Mouse (Mus musculus) cerebellum, adult 2 months (tissue): ENCODE results near the gene Cipc.

Experiments used
- CTCF ChIP-seq: fragments of 200-500 bp; IDR thresholded peaks from 2 replicates; pipeline ENCODE4 v1.5.1; 2011; ENCODE audit warnings: low read depth, mild to moderate bottlenecking, control low read depth, low read length, moderate library complexity, borderline replicate concordance; ENCODE audit not compliant: insufficient read depth
- POLR2A ChIP-seq: fragments of 200-500 bp; IDR thresholded peaks from 2 replicates; pipeline ENCODE4 v1.6.1; 2011; ENCODE audit warnings: low read length, control low read depth, borderline replicate concordance; ENCODE audit not compliant: insufficient read depth

DNA sequence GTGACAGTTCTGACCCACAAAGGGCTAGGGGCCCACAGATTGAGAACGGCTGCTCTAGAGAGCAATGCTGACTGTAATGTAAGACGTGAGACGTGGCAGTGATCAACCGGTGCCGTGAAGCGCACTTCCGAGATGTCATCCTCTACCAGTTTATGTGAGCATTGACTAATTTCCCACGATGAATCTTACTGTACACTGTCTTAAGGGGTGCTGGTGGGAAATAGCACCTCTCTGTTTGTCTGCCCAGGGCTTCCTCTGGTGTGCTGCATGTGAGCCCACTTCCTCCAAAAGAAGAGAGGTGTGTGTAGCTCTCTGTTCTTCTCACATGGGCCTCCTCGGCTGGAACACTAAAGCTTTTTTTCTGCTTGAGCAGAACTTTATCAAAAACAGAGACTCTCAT, 2.7 kb downstream of the Cipc start:
- TF ChIP-seq POLR2A = no peak
- TF ChIP-seq CTCF = no peak
